In the genomic region with DNA sequence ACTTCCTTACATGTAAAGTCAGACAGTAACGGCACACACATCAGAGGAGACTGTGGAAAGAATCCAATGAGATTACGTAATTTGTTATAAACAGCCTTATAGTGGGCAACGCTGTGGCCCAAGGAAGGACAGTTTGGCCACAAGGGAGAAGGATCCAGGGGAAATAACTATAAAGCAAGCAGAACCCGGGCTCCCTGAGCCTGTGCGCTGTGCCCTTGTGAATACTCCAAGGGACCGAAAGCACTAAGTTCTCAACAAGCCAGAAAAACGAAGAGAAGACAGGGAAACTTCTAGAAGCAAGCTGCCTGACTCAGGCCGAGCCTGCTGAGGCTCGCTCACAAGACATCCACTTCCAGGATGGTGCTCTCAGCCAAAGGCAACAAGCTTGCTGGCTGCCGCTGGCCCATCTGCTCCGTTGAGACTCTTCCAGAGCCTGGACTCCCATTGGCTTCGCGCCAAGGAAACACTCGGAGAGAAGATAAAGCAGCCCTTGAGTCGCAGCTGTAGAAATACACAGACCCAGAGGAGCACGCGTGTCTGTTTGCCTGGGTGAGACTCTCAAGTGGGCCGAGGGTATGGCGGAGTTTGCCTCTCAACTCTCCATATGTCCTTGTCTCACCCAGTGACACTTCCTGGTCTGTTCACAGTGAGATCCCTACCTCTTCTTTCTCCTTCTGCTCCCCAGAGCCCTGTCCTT, we compare ENCODE assay signal across 9 mouse cellular contexts. TPM values are rescaled to one million over a fixed set of nuclear protein-coding genes. Genes with fewer than 3 reads are reported as not detected.
DNase-seq lines count a peak whose midpoint lies in the region; ATAC-seq and TF ChIP-seq lines count a peak whose summit lies in the region.
"Not testable (repeated sequence)": the region's sequence is repeated elsewhere in the genome, so short reads cannot be mapped to it uniquely, and the experiment has no call there.
"Had no signal": no experiment of that assay in that cellular context is flagged by ENCODE, and none has a peak within 500 bp of the region (broad histone marks: within the 10 kb centered on the region; RNA-seq: fewer than 3 reads in every experiment).

No protein-coding gene starts in this region.

- H3K27me3 ChIP-seq in forebrain, embryonic 14.5 days (replicated peaks; ENCODE audit: control insufficient read depth, insufficient read depth, low read length); heart, adult 2 months (ENCODE audit: control insufficient read depth, insufficient read depth, low read length); kidney, postnatal 0 days (ENCODE audit: insufficient read depth, low read length); lung, embryonic 14.5 days (ENCODE audit: insufficient read depth, low read length); neural tube, embryonic 14.5 days (ENCODE audit: control insufficient read depth, insufficient read depth, low read length): not testable (repeated sequence)

- H3K9me3 ChIP-seq in forebrain, embryonic 14.5 days (replicated peaks; ENCODE audit: control insufficient read depth, low read length); kidney, postnatal 0 days (replicated peaks; ENCODE audit: low read length); lung, embryonic 14.5 days (ENCODE audit: low read depth, low read length); neural tube, embryonic 14.5 days (ENCODE audit: control insufficient read depth, low read length): not testable (repeated sequence)

- 72% methylated on average over 12 of the region's 19 CpGs for WGBS in forebrain, embryonic 14.5 days
- 15% methylated on average over 15 of the region's 19 CpGs for WGBS in heart, adult 2 months
- 61% methylated on average over 12 of the region's 19 CpGs for WGBS in kidney, postnatal 0 days
- 50% methylated on average over 12 of the region's 19 CpGs for WGBS in lung, embryonic 14.5 days
- WGBS in neural tube, embryonic 14.5 days, result 68% methylated on average over 12 of the region's 19 CpGs

- intact Hi-C loops in heart, adult 2 months (cut with DNase I), result not testable (repeated sequence)

- H3K4me3 ChIP-seq in forebrain, embryonic 14.5 days (ENCODE audit: low read depth, low read length); kidney, postnatal 0 days (replicated peaks; ENCODE audit: low read depth, low read length); lung, embryonic 14.5 days (ENCODE audit: low read depth, low read length); neural tube, embryonic 14.5 days (ENCODE audit: low read depth, low read length): not testable (repeated sequence)
- peak overlapping the region; percentile 31 for H3K4me3 ChIP-seq in heart, adult 2 months

- not testable (repeated sequence) for H3K4me1 ChIP-seq in forebrain, embryonic 14.5 days (ENCODE audit: control insufficient read depth, insufficient read depth, low read length); heart, adult 2 months (ENCODE audit: control insufficient read depth, insufficient read depth, low read length); kidney, postnatal 0 days (replicated peaks; ENCODE audit: insufficient read depth, low read length); lung, embryonic 14.5 days (ENCODE audit: insufficient read depth); neural tube, embryonic 14.5 days (ENCODE audit: control insufficient read depth, insufficient read depth, low read length)

- not testable (repeated sequence) for H3K27ac ChIP-seq in forebrain, embryonic 14.5 days (ENCODE audit: low read depth, low read length); lung, embryonic 14.5 days (ENCODE audit: low read depth); neural tube, embryonic 14.5 days (ENCODE audit: low read depth, low read length)
- peak overlapping the region; percentile 90 for H3K27ac ChIP-seq in heart, adult 2 months
- H3K27ac ChIP-seq in kidney, postnatal 0 days, result 0 out of 2 replicates have a peak overlapping the region, but pooled peaks have one; percentile 42

- not testable (repeated sequence) for H3K4me2 ChIP-seq in forebrain, embryonic 14.5 days (ENCODE audit: low read length); kidney, postnatal 0 days (ENCODE audit: low read length); lung, embryonic 14.5 days; neural tube, embryonic 14.5 days (ENCODE audit: low read depth, low read length)

- peak; percentile 25 for DNase-seq in cerebellum, adult 11-12 months
- peak; percentile 42 for DNase-seq in forebrain, embryonic 14.5 days (ENCODE audit: low spot score)
- DNase-seq in heart, adult 2 months, result peak; percentile 80
- DNase-seq in heart, postnatal 4 days, result peak; percentile 55
- peak; percentile 26 for DNase-seq in kidney, postnatal 0 days (ENCODE audit: low spot score)
- peak; percentile 59 for DNase-seq in lung, embryonic 14.5 days

- not testable (repeated sequence) for H3K36me3 ChIP-seq in forebrain, embryonic 14.5 days (ENCODE audit: control insufficient read depth, insufficient read depth, low read length); heart, adult 2 months (ENCODE audit: control insufficient read depth, insufficient read depth, low read length); kidney, postnatal 0 days (ENCODE audit: insufficient read depth, low read length); lung, embryonic 14.5 days (ENCODE audit: insufficient read depth); neural tube, embryonic 14.5 days (ENCODE audit: control insufficient read depth, insufficient read depth, low read length)

- not testable (repeated sequence) for TF ChIP-seq POLR2A in heart, adult 2 months (IDR thresholded peaks at IDR 0.05; ENCODE audit: insufficient read depth, low read depth, low read length)

- TF ChIP-seq CTCF in heart, adult 2 months (IDR thresholded peaks at IDR 0.05); kidney, postnatal 0 days (IDR thresholded peaks at IDR 0.05; ENCODE audit: low read depth); lung, embryonic 14.5 days (IDR thresholded peaks at IDR 0.05; ENCODE audit: low read depth): not testable (repeated sequence)

- H3K9ac ChIP-seq in forebrain, embryonic 14.5 days (ENCODE audit: low read length); heart, adult 2 months (ENCODE audit: low read depth, low read length); kidney, postnatal 0 days (ENCODE audit: low read depth, low read length); lung, embryonic 14.5 days; neural tube, embryonic 14.5 days (replicated peaks; ENCODE audit: low read depth, low read length): not testable (repeated sequence)

- ATAC-seq in forebrain, embryonic 14.5 days, result peak; percentile 85
- ATAC-seq in kidney, postnatal 0 days (replicated peaks; ENCODE audit: low FRiP score, low read depth), result 0 out of 2 replicates have a peak, but pooled peaks have one; percentile 59
- peak; percentile 87 for ATAC-seq in lung, embryonic 14.5 days (ENCODE audit: insufficient read depth)
- peak; percentile 60; the same call in 1 of the 2 replicates for ATAC-seq in neural tube, embryonic 14.5 days (ENCODE audit: low read depth)

- H3K79me2 ChIP-seq in heart, adult 2 months (replicated peaks; ENCODE audit: control insufficient read depth, insufficient read depth, low read length), result not testable (repeated sequence)

- TF ChIP-seq EP300 in heart, adult 2 months (IDR thresholded peaks at IDR 0.05; ENCODE audit: insufficient read depth, low read depth, low read length), result 0 out of 2 replicates have a peak, but pooled peaks have one; percentile 37

RNA-seq across cellular contexts. Expression of gene Upb1, which starts 27.1 kb away (rescaled TPM):
- polyA plus RNA-seq in forebrain, embryonic 14.5 days (2014; fragmentation: Nextera tagmentation; extraction: Ambion mirVana), result 0.11 and 0.14 TPM in 2 replicates
- total RNA-seq in heart, adult 2 months (2021), result under 1 TPM; 0.70 to 0.89 TPM
- polyA plus RNA-seq in heart, adult 2 months (2012; rRNA removed), result 0.35 and 0.70 TPM in 2 replicates
- total RNA-seq in heart, postnatal 4 days (2021), result under 1 TPM; 0.54 to 0.60 TPM
- polyA plus RNA-seq in kidney, postnatal 0 days (2015; fragmentation: Nextera tagmentation; extraction: Ambion mirVana), result 11.9 and 13.1 TPM in 2 replicates
- 0.17 and 0.76 TPM in 2 replicates for polyA plus RNA-seq in lung, embryonic 14.5 days (2014; fragmentation: Nextera tagmentation; extraction: Ambion mirVana)
- polyA plus RNA-seq in neural tube, embryonic 14.5 days (2014; fragmentation: Nextera tagmentation; extraction: Ambion mirVana), result 0.13 and 0.15 TPM in 2 replicates
- polyA plus RNA-seq: forebrain, embryonic 11.5 days; G1E had no signal

RNA-seq across cellular contexts. Expression of gene Adora2a, which starts 57.1 kb away (rescaled TPM):
- polyA plus RNA-seq in forebrain, embryonic 14.5 days (2014; fragmentation: Nextera tagmentation; extraction: Ambion mirVana), result 8.8 and 12.5 TPM in 2 replicates
- total RNA-seq in heart, adult 2 months (2021), result 1 to 10 TPM; 7.1 to 7.2 TPM
- 14.3 and 18.1 TPM in 2 replicates for polyA plus RNA-seq in heart, adult 2 months (2012; rRNA removed)
- 10 to 100 TPM; 17.8 to 18.4 TPM for total RNA-seq in heart, postnatal 4 days (2021)
- 5.2 and 6.3 TPM in 2 replicates for polyA plus RNA-seq in kidney, postnatal 0 days (2015; fragmentation: Nextera tagmentation; extraction: Ambion mirVana)
- 7.3 and 8.0 TPM in 2 replicates for polyA plus RNA-seq in lung, embryonic 14.5 days (2014; fragmentation: Nextera tagmentation; extraction: Ambion mirVana)
- polyA plus RNA-seq in neural tube, embryonic 14.5 days (2014; fragmentation: Nextera tagmentation; extraction: Ambion mirVana), result 3.4 and 4.1 TPM in 2 replicates

Comparison
In these comparisons a context has a peak if more than half of its experiments do, and no peak if none do; other contexts are left out.
1. DNase-seq: peak in every context shown above with its lines; median percentile 80 in heart, adult 2 months; 59 in lung, embryonic 14.5 days; 55 in heart, postnatal 4 days; 42 in forebrain, embryonic 14.5 days; 26 in kidney, postnatal 0 days; 25 in cerebellum, adult 11-12 months.